Mouse (Mus musculus) urinary bladder, postnatal 14 days (tissue): ENCODE measurements at regions not wholly inside any gene's neighbourhood (a gene's known extent, or its start where the extent isn't known, plus 50 kb on each side); places are given as distances from the start of the nearest gene placed in this dataset.

ENCODE experiments used
- DNase-seq: peaks from one replicate; pipeline ENCODE4 v3.0.0; 2021; ENCODE audit warnings: low spot score

DNA sequence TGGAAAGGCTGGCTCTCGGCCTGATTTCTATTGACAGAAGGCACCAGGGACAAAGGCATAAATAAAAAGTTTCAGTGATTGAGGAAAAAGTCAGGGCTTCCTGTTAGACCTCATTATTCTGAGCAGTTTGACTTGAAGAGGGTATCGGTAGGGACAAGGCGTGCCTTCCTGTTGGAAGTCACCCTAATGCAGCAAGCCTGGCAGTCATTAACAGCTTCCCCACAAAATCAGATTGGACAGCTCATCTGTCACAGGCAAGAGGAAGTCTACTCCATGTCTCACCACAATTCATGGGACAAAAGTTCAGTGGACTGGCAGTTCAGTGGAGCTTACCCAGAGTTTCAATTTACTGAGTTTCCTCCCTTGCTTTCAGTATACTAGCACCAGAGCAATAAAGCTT lies 715.5 kb downstream of the Fam181b start:
- no peak for DNase-seq

DNA sequence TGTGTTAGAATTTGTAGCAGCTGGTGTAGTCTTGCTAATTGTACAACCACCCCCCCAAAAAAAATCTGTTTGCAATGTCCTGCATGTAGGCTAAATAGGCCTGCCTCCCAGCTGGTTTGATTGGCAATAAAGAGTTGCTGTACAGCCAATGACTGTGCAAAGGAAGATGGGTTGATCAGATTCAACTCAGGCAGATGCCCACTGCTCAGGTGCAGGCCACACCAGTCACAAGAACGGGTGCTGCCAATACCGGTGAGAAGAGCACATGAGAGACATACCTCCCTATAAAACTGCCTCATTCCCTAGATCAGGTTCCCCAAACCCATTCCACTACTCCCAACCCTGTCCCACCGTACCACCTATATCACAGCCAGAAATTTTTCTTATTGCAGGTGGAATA lies 756.0 kb downstream of the Fam181b start:
- DNase-seq = no peak

DNA sequence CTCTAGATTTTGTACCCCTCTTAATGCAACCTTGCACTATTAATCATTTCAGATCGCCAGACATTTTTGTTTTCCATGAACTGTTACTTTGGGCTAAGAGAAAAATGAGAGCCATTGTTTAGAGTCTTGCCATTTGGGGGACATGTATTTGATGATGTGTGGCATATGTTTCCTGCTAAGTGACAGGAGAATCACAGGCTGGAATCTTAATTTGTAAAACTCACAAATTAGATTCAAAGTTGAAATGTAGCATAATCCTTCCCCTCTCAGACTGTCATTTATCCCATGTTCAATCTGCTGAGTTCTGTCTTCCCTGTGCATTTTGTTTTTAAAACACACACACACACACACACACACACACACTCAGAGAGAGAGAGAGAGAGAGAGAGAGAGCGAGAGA lies 756.5 kb downstream of the Fam181b start:
- no peak for DNase-seq

DNA sequence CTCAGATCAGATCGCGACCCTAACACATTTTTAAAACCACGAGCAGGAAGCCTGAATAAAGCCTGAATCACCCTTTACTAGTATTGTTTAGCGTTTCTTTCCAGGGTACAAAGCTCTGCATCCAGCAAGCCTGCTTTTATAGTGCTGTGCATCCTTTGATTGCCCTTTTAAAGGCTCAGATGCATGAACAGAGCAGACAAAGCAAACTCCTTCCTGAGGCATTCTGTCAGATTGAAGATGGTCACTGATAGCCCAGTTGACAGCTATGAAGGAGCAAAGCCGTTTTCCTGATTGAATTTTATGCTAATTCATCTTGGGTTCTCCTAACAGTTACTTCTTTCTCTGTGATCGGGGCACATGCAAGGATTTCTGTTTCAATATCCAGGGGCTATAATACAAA lies 775.4 kb downstream of the Fam181b start:
- DNase-seq = no peak

GRCm38 (mm10) chr7:93893701-93894100 lies 814.0 kb downstream of the Fam181b start:
- DNase-seq = no peak

GRCm38 (mm10) chr7:93896921-93897320 lies 817.3 kb downstream of the Fam181b start:
- DNase-seq = no peak

GRCm38 (mm10) chr7:93902770-93903169 lies 823.1 kb downstream of the Fam181b start:
- DNase-seq = no peak

GRCm38 (mm10) chr7:93936925-93937324 lies 857.3 kb downstream of the Fam181b start:
- DNase-seq = no peak

GRCm38 (mm10) chr7:93982103-93982502 lies 902.4 kb downstream of the Fam181b start:
- DNase-seq = no peak

GRCm38 (mm10) chr7:94002780-94003179 lies 923.1 kb downstream of the Fam181b start:
- no peak for DNase-seq

- DNase-seq = peak; percentile 4
Measured at GRCm38 (mm10) chr7:94042466-94043030, 962.9 kb downstream of the Fam181b start.

- DNase-seq = no peak
Measured at GRCm38 (mm10) chr7:94045428-94045827, 965.8 kb downstream of the Fam181b start.

GRCm38 (mm10) chr7:94046029-94046428 lies 966.4 kb downstream of the Fam181b start:
- DNase-seq = no peak

DNA sequence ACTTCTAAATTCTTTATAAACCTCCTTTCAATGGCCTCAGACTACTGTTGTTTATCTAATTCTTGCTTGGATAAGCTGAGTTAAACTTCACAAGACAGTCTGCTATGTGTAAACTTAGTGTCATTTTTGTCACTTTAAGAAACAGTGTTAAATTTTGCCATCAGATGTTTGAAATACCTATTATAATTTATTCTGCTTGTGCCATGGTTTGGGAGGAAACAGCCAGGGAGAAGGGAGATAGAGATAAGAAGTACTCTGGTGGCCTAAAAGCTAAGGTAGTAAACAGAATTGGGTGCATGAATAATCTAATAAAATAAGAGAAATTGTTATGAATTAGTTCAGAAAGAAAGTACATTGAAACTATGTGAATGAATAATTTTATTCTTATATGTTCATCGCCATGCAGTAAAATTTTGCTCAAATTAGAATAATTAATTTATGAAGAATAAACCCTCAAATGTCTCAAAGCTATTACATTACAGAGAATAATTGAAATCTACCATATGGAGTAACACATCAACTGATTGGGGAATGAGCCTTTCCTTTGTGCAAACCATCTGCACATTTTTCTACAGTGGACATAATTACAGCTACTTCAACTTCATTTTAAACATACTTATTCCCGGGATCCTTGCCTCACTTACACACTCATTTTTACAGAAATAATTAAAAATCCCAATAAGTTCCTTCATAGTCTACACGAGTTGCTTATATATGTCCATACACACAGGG lies 982.3 kb downstream of the Fam181b start:
- DNase-seq = no peak
